ENCODE assay signal across 8 mouse cellular contexts in the genomic region with DNA sequence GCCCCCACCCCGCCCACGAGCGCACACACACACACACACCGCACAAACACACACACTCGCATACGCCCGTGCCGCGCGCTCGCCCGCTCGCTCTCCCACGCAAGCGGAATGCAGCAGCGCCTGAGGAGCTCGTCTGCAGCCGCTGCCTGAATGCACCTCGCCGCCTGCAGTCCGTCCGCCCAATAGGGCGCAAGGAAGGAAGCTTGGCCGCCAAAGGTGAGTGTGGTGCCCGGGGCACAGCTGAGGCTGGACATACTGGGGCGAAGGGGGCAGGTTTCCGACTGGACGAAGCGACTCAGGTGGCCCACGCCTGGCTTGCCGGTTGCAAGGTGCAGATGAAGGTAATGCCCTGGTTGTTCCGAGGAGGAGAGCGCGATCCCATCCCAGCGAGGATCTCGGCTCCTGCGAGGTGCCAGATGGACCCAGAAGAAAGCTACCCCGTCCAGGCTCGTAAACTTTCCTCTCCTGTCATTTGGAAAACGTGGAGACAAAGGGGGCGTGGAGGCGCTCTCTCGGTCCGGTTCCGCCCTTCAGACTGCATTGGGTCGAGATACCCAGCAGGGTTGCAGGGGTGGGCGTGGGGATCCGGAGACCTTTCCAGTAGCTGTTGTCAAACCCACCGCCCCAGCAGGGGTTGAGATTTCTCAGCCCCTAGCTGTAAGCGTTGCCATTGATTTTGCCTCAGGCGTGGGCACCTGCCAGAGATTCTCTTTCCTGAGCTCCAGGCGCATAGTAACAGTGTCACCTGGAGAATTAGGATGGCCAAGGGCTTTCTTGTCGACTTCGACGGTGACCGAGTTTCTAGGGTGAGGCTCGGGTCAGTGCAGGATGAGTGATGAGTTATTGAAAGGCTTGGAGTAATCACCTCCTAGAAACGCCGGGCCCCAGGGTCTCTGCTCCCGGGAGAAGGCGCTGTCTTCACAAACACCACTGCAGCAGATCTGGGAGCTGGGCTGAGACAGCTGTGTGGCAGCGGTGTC. TPM values are rescaled to one million over a fixed set of nuclear protein-coding genes. Genes with fewer than 3 reads are reported as not detected.
DNase-seq lines count a peak whose midpoint lies in the region; ATAC-seq and TF ChIP-seq lines count a peak whose summit lies in the region.

No protein-coding gene starts in this region.

- TF ChIP-seq CTCF in heart, adult 2 months (IDR thresholded peaks at IDR 0.05): 0 out of 2 replicates have a peak, but pooled peaks have one; percentile 5
- TF ChIP-seq CTCF in cortical plate, adult 2 months (IDR thresholded peaks at IDR 0.05; ENCODE audit: extremely low read depth, insufficient read depth, low read length): no peak

- no peaks in the 10 kb centered on the region for H3K9me3 ChIP-seq in heart, embryonic 14.5 days (ENCODE audit: control insufficient read depth, low read length)
- H3K9me3 ChIP-seq in liver, embryonic 13.5 days (replicated peaks): no peaks in the 10 kb centered on the region

- no peaks in the 10 kb centered on the region for H3K79me2 ChIP-seq in heart, adult 2 months (replicated peaks; ENCODE audit: control insufficient read depth, insufficient read depth, low read length)

- H3K9ac ChIP-seq in heart, adult 2 months (ENCODE audit: low read depth, low read length): no peak overlapping the region
- peak overlapping the region; percentile 74 for H3K9ac ChIP-seq in heart, embryonic 14.5 days (ENCODE audit: low read length)
- H3K9ac ChIP-seq in liver, embryonic 13.5 days: no peak overlapping the region

- intact Hi-C loops in heart, adult 2 months (cut with DNase I): loop anchor here (10.0 kb wide), 1 partner anchor 65 kb away; no protein-coding TSS in a partner anchor

- no peak for TF ChIP-seq EP300 in heart, adult 2 months (IDR thresholded peaks at IDR 0.05; ENCODE audit: insufficient read depth, low read depth, low read length)

- ATAC-seq in heart, embryonic 14.5 days (ENCODE audit: insufficient number of reproducible peaks, insufficient read depth, low FRiP score, low read depth): peak; percentile 39; the same call in 1 of the 2 replicates
- ATAC-seq in liver, embryonic 13.5 days (ENCODE audit: low read depth): no peak

- DNase-seq in heart, adult 2 months: no peak
- DNase-seq in heart, adult 9 months (ENCODE audit: low spot score in 2 of 2): no peak
- DNase-seq in kidney, postnatal 10 days: peak; percentile 59
- DNase-seq in liver, embryonic 13.5 days: no peak
- DNase-seq in retina, postnatal 7 days (ENCODE audit: low read depth, low spot score): peak; percentile 14
- no peak for DNase-seq in B cell, adult 2 months

- peak overlapping the region; percentile 99 for H3K4me2 ChIP-seq in heart, embryonic 14.5 days (ENCODE audit: low read length)
- peak overlapping the region; percentile 66 for H3K4me2 ChIP-seq in liver, embryonic 13.5 days

- H3K27ac ChIP-seq in heart, adult 2 months: no peak overlapping the region
- H3K27ac ChIP-seq in cortical plate, adult 2 months (ENCODE audit: insufficient read depth, low read length): peak overlapping the region; percentile 62; the same call in 1 of the 2 replicates
- H3K27ac ChIP-seq in heart, embryonic 14.5 days (replicated peaks in 1 of 2; ENCODE audit: control insufficient read depth in 1 of 2, insufficient read depth in 1 of 2, low read depth in 2 of 2, low read length in 2 of 2): 0 out of 4 replicates have a peak overlapping the region, but pooled peaks of 1 of the 2 experiments have one; percentile 14
- H3K27ac ChIP-seq in liver, embryonic 13.5 days: no peak overlapping the region

- TF ChIP-seq POLR2A in heart, adult 2 months (IDR thresholded peaks at IDR 0.05; ENCODE audit: insufficient read depth, low read depth, low read length): no peak
- TF ChIP-seq POLR2A in cortical plate, adult 2 months (IDR thresholded peaks at IDR 0.05; ENCODE audit: extremely low read depth, insufficient read depth, low read length): no peak

- H3K36me3 ChIP-seq in heart, adult 2 months (ENCODE audit: control insufficient read depth, insufficient read depth, low read length): no peaks in the 10 kb centered on the region
- H3K36me3 ChIP-seq in heart, embryonic 14.5 days (ENCODE audit: control insufficient read depth, insufficient read depth, low read length): no peaks in the 10 kb centered on the region
- no peaks in the 10 kb centered on the region for H3K36me3 ChIP-seq in liver, embryonic 13.5 days

- H3K4me3 ChIP-seq in heart, adult 2 months: peak overlapping the region; percentile 34
- peak overlapping the region; percentile 97 for H3K4me3 ChIP-seq in cortical plate, adult 2 months (ENCODE audit: insufficient read depth, low read length)
- peak overlapping the region; percentile 71 to 80 for H3K4me3 ChIP-seq in heart, embryonic 14.5 days (ENCODE audit: control insufficient read depth in 1 of 2, insufficient read depth in 1 of 2, low read depth in 1 of 2, low read length in 2 of 2)
- peak overlapping the region; percentile 50 for H3K4me3 ChIP-seq in liver, embryonic 13.5 days (replicated peaks)

- WGBS in heart, adult 2 months: 2% methylated on average over 62 of the region's 62 CpGs
- WGBS in heart, embryonic 14.5 days: under 1% methylated on average over 62 of the region's 62 CpGs
- 2% methylated on average over 61 of the region's 62 CpGs for WGBS in liver, embryonic 13.5 days (ENCODE audit: insufficient replicate concordance)

- H3K27me3 ChIP-seq in heart, adult 2 months (ENCODE audit: control insufficient read depth, insufficient read depth, low read length): peaks cover 7% of the 10 kb centered on the region
- H3K27me3 ChIP-seq in heart, embryonic 14.5 days (ENCODE audit: control insufficient read depth, insufficient read depth, low read length): peaks cover 25% of the 10 kb centered on the region
- H3K27me3 ChIP-seq in liver, embryonic 13.5 days: peaks cover 37% of the 10 kb centered on the region

- H3K4me1 ChIP-seq in heart, adult 2 months (ENCODE audit: control insufficient read depth, insufficient read depth, low read length): no peaks in the 10 kb centered on the region
- H3K4me1 ChIP-seq in cortical plate, adult 2 months (ENCODE audit: control insufficient read depth, insufficient read depth, low read length): no peaks in the 10 kb centered on the region
- peaks cover 15 to 25% of the 10 kb centered on the region in 2 experiments for H3K4me1 ChIP-seq in heart, embryonic 14.5 days (ENCODE audit: control insufficient read depth in 2 of 2, insufficient read depth in 2 of 2, low read length in 2 of 2)
- no peaks in the 10 kb centered on the region for H3K4me1 ChIP-seq in liver, embryonic 13.5 days (replicated peaks)

RNA-seq across cellular contexts. Expression of a gene that starts 0.6 kb away (rescaled TPM):
- under 1 TPM in 1 of 2 experiments, not detected in 1; 0.05 TPM for total RNA-seq in heart, adult 2 months (2021)
- polyA plus RNA-seq in heart, adult 2 months (2012; rRNA removed): not detected in 2 replicates
- polyA plus RNA-seq in cortical plate, adult 2 months (2012; rRNA removed): 5.2 and 7.3 TPM in 2 replicates
- 4.8 and 5.0 TPM in 2 replicates for polyA plus RNA-seq in heart, embryonic 14.5 days (2014; fragmentation: Nextera tagmentation; extraction: Ambion mirVana)
- polyA plus RNA-seq in liver, embryonic 13.5 days (2015; fragmentation: Nextera tagmentation; extraction: Ambion mirVana): 0.23 and 0.28 TPM in 2 replicates

Comparison
In these comparisons a context has a peak if more than half of its experiments do, and no peak if none do; other contexts are left out.
1. DNase-seq: peak in kidney, postnatal 10 days (single experiment) and retina, postnatal 7 days (single experiment); none in heart, adult 2 months (0 of 2), heart, adult 9 months (0 of 2), liver, embryonic 13.5 days (single experiment) and B cell, adult 2 months (0 of 2).
2. H3K4me3 ChIP-seq: peak in every context shown above with its lines; median percentile 97 in cortical plate, adult 2 months; 76 in heart, embryonic 14.5 days; 50 in liver, embryonic 13.5 days; 34 in heart, adult 2 months.